Mouse (Mus musculus): Measurements from ENCODE around the gene Efl1.

DNA sequence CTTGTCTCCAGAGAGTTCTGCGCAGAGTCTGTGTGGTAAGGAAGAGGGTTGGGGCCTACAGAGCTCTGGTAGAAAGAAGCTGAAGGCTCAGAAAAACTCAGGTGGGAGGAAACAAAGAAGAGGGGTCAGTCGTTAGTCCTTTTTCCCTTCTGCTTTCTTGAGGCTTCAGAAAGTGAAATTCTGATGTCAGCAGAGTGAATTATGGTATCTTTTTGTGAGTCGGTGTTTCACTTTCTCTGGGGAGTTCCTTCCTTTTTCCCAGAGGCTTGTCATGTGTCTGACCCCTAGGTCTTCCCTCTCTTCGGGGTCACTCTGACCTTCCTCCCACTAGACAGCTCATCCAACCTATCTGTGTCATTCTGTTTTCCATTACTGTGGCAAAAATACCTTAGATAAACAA is 153.8 kb downstream of the Efl1 start:
- TF ChIP-seq SRF (IDR thresholded peaks at IDR 0.05; ENCODE audit: control insufficient read depth, insufficient read length, low read depth) (no peak), USF1 (IDR thresholded peaks at IDR 0.05; ENCODE audit: low read depth) (no peak), POLR2A (IDR thresholded peaks at IDR 0.05; ENCODE audit: insufficient read length, low read depth) (no peak), CEBPB (IDR thresholded peaks at IDR 0.05; ENCODE audit: insufficient read depth, poor library complexity, severe bottlenecking) (no peak), POLR2AphosphoS2 (IDR thresholded peaks at IDR 0.05; ENCODE audit: insufficient read length, low read depth) (no peak)
